Mouse (Mus musculus) liver, embryonic 14.5 days (tissue): ENCODE results near the gene Gpr132.

Experiments used
- CTCF ChIP-seq: IDR thresholded peaks from 2 replicates; pipeline ENCODE4 v1.5.1; 2016; ENCODE audit warnings: antibody characterized with exemption, low read depth, control low read depth
- EP300 ChIP-seq: IDR thresholded peaks from 2 replicates; pipeline ENCODE4 v1.6.1; 2016; ENCODE audit warnings: antibody characterized with exemption, low read depth

DNA sequence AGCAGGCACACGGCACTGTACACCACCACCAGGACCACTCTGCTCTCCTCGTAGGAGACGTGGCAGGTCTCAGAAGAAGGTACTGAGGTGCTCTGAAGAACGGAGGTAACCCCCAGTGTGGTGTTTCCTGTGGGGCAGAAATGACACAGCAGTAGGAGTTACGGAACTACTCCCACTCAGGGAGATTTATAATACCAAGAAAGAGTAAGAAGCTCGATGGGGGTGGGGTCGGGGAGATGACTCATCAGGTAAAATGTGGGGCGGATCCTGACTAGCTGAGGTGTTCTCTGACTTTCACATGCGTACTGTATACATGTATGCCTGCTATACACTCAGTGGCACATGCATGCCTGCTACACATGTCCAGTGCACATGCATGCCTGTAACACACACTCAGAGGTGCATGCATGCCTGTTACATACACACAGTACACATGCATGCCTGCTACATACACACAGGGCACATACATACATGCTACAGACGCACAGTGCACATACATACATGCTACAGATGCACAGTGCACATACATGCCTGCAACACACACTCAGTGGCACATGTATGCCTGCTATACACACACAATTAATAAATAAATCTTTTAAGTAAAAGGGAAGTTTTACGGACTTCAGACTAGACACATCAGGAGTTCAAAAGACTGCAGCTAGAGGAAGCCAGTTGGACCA is 14.8 kb downstream of the Gpr132 start:
- TF ChIP-seq CTCF: no peak
- no peak for TF ChIP-seq EP300
